Mouse (Mus musculus) hematopoietic stem cell, adult 5-6 weeks (primary cell): Measurements from ENCODE around the gene Elmod2. TPM values are rescaled to one million over a fixed set of nuclear protein-coding genes. Genes with fewer than 3 reads are reported as not detected.
"Not testable (repeated sequence)": the region's sequence is repeated elsewhere in the genome, so short reads cannot be mapped to it uniquely, and the experiment has no call there.

ENCODE experiments used
- ATAC-seq, 2 experiments: fragments of 125-278 bp in 1 of 2; replicated peaks in 1 of 2; 2 replicates each; pipeline ENCODE4 v1.8.0; 2016 to 2017; ENCODE audit warnings: inconsistent platforms in 2 of 2, mild to moderate bottlenecking in 2 of 2, moderate number of reproducible peaks in 2 of 2, low read depth in 1 of 2, moderate TSS enrichment in 1 of 2; ENCODE audit not compliant: low FRiP score in 2 of 2, poor library complexity in 2 of 2, severe bottlenecking in 2 of 2, insufficient read depth in 1 of 2, low TSS enrichment in 1 of 2
- total RNA-seq: library from RNA; stranded (forward); fragments of 172-1452, 232-1000 nt; gene quantifications from 2 replicates; pipeline ENCODE4 v1.2.3, GENCODE M21; 2017

Elmod2 gene
- 17.9 and 25.4 TPM in 2 replicates for total RNA-seq

GRCm38 (mm10) chr8:83331899-83332697 lies at the start of gene Elmod2:
Elmod2 (minus strand) TSS chr8:83332486.
- ATAC-seq: peak; percentile 96 to 99

DNA sequence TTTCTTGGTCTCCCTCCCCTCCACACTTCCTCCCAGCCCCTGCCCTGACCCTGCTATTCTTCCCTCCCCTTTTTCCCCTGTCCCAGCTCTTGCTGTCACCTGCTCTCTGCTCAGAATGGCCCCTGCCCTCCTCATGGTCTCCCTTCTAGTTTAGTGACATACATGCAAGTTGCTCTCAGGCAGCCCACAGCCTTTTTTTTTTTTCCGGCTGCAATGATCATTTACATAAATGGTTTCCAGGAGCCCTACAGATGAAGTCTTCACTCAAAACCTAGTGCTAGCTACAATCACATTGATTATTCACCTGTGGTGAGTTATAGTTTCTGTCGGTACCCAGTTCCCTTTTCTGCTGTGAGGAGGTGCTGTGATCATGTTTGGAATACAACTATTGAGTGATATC lies 48.7 kb upstream of the Elmod2 start:
- ATAC-seq: no peak

GRCm38 (mm10) chr8:83380141-83380540 lies 47.9 kb upstream of the Elmod2 start:
- ATAC-seq: no peak

GRCm38 (mm10) chr8:83377231-83377630 lies 44.9 kb upstream of the Elmod2 start:
- ATAC-seq: no peak

DNA sequence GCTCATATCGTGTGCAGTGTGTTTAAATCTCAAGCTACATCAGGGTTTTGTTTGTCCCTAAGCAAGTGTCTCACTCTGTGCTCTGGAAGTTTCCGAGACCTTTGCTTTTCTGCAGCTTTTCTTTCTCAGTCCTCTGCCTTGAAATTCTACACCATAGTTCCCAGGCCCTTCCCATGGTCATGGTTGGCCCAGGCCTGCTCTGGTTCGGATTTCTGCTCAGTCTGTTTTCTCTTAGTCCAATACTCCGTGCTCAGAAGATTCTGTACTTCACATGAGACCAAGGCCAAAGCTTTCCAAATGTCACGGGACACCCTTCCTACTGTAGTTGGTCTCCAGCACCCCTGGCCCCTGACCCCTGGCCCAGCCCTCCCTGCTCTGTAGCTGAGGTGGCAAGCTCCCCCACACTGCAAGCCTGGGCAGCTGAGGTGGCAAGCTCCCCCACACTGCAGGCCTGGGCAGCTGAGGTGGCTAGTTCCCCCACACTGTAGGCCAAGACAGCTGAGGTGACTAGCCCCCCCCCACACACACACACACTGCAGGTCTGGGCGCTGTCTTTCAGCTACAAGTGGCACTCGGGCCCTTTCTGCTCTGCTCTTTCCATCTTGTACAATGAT lies 31.0 kb upstream of the Elmod2 start:
- ATAC-seq: no peak

GRCm38 (mm10) chr8:83351315-83351714 lies 19.0 kb upstream of the Elmod2 start:
- ATAC-seq: no peak

- ATAC-seq: no peak
Measured at GRCm38 (mm10) chr8:83348263-83348662, 16.0 kb upstream of the Elmod2 start, which contains the start of gene Mgat4d. Mgat4d (plus strand) TSS chr8:83348471.

DNA sequence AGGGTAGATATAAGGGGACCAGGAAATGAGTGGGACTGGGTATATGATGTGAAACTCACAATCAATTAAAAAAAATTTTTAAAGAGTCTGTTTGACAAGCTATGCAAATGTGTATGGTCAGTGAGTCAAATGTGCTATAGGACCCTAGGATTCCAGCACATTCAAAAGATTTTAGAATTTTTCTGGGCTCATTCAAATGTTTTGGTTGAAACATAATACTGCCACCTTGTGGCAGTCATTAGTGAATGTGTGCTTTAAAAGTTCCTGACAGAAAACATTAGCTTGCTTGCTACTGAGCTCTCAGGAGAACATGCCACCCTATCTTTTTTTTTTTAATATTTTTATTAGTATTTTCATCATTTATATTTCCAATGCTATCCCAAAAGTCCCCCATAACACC lies 10.4 kb upstream of the Elmod2 start:
- no peak for ATAC-seq

- no peak for ATAC-seq
Measured at GRCm38 (mm10) chr8:83342076-83342475, 9.8 kb upstream of the Elmod2 start.

DNA sequence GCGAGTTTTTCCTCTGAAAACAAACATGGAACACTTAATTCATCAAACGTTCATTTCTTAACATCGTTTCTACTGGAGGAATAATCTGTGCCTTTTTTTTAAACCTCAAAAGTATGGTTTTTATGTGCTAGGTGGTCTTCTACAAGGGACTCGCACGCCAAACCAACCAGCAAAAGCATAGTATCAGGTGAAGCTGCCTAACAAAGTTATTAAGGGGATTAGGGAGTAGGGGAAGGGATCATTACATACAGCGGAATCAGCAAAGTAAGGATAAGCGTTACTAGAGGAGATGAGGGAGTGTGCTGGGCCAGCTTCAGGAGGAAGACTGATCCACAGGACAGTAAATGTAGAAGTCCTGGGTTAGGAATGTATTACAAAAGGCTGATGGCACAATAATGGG lies 578 bp upstream of the Elmod2 start:
- ATAC-seq: no peak

GRCm38 (mm10) chr8:83331567-83331898 lies 753 bp downstream of the Elmod2 start:
- no peak for ATAC-seq

GRCm38 (mm10) chr8:83327889-83328288 lies 4.4 kb downstream of the Elmod2 start:
- ATAC-seq: no peak

DNA sequence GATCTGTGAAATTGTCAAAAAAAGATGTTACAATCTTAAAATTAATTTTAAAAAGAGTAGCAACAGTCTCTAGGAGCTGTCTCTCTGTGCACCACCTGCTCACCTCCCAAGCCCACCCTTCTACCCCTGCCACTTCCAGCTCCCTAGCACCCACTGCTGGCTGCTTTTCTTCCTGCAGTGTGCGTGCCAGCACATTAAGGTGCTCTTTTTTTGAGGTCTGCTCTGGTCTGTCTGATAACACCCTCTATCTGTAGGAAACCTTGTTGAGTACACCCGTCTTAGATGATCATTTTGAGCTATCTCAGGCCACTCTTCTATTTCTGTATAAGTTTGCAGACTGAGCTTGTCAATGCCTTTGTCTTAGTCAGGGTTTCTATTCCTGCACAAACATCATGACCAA lies 9.2 kb downstream of the Elmod2 start:
- ATAC-seq: no peak

GRCm38 (mm10) chr8:83322374-83322773 lies 9.9 kb downstream of the Elmod2 start:
- ATAC-seq: no peak

- no peak for ATAC-seq
Measured at GRCm38 (mm10) chr8:83320543-83320942, 11.7 kb downstream of the Elmod2 start.

- no peak for ATAC-seq
Measured at GRCm38 (mm10) chr8:83315691-83316090, 16.6 kb downstream of the Elmod2 start.

DNA sequence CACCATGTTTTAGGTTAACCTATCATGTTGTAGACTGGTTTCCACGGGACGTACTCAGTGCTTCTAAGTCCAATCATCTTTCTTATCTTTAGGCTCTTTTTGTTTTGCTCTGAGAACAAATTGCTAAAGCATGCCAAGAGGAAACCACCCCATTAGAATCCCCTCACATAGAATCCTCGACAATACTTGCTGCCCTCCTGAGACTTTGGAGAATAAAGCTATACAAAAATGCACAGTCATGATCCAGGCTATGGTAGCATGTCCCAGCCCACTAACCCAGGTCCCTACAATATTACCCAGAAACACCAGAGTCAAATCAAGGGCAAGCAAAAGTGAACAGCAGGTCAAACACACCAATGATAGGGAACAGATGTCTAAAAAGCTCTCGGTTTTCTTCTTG lies 17.2 kb downstream of the Elmod2 start:
- not testable (repeated sequence) for ATAC-seq

- ATAC-seq: no peak
Measured at GRCm38 (mm10) chr8:83309836-83310235, 22.4 kb downstream of the Elmod2 start.

- no peak for ATAC-seq
Measured at GRCm38 (mm10) chr8:83304946-83305345, 27.3 kb downstream of the Elmod2 start.
